Mouse (Mus musculus) megakaryocyte-erythroid progenitor cell, adult 5-6 weeks (primary cell): ENCODE results near the gene Speg. TPM values are rescaled to one million over a fixed set of nuclear protein-coding genes. Genes with fewer than 3 reads are reported as not detected.

ENCODE experiments used
- ATAC-seq: replicated peaks from 2 replicates; pipeline ENCODE4 v1.8.0; 2016; ENCODE audit warnings: mild to moderate bottlenecking, inconsistent platforms; ENCODE audit not compliant: severe bottlenecking, poor library complexity, low FRiP score, low TSS enrichment
- total RNA-seq, 2 experiments: library from RNA; stranded (forward) in 1 of 2; stranded (reverse) in 1 of 2; fragments of 200-1000, 215-1000 nt in 1 of 2; fragments of >200 nt in 1 of 2; fragmentation: Nextera tagmentation in 1 of 2; gene quantifications; 2 replicates each; pipeline ENCODE4 v1.2.3; 2014 to 2017

The Speg gene
- total RNA-seq, 2 experiments from 2014 or later: not detected

DNA sequence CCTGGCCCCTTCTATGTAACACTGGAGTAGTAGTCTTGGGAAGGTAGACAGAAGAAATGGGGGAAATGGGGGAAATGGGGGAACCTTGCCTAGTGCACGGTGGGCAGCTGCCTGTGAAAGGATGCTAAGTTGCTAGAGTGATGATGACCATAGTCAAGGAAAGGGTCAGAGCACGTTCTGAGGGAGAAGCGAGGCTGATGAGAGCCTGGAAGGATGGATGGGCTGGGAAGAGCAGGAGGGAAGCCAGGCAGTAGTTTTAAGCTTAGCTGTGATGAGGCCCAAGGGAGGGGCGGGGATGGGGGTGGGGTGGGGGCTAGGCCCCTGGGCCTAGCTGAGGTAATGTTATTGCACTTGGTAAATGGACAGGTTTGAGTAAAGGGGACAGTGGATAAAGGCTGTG lies 14.0 kb upstream of the Speg start:
- ATAC-seq: no peak

DNA sequence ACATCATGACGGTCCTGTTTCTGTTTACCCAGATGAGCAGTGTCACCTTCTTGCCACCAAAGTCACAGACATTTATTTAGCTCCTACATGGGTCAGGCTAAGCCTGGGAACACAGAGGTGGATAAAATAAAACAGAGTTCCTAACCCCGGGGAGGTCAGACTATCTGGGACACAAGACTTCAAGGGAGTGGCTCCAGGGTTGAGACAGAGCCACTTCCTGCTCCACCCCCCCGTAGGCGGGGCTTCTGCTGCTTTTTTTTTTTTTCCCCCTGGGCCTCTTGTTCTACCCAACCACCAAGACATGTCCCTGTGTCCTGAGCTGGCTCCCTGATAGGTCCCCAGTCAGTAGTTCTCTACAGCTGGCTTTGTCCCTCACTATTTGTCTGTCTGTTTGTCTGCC lies 13.3 kb upstream of the Speg start:
- ATAC-seq: no peak

DNA sequence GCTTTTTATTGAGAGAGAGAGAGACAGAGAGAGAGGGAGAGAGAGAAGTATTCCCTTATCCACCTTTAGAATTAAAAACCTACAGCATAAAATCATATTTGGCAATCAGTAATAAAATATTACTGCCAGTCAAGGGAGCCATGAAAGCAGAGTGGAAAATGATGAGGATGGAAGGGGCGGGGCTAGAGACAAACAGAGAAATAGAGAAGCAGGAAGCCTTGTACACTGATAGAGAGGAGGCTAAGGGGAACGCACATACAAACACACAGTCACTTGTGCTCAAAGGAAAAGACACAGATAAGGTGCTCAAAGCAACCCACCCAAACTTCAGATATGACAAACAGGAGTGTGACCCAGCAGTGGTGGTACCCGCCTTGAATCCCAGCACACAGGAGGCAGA lies 11.2 kb upstream of the Speg start:
- no peak for ATAC-seq

DNA sequence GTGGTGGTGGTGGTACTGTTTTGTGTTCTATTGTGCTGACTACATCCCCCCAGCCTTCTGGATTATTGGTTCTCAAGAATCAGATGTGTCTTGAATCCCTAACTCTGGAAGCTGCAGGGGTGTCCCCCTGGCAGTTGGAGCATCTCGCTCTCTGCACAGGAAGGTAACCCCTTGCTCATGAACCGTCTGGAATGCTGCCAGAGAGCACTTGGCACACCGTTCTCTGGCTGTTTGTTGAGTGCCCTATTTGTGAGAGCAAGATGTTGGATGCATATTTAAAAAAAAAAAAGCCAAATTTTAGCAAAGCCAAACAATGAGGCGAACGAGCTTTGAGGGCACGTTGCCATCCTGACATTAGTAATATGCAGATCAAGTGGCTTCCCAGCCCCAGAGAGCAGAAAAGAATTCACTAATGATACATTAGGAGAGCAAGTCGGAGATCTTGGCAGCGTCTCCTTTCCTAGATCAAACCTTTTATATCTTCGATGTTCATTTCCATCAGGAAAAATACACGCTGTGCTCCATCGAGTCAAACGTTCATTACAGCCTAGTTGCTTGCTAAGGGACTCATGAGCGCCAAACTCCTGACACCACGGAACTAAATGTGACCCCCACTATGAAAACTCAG lies 9.5 kb upstream of the Speg start:
- ATAC-seq: no peak

DNA sequence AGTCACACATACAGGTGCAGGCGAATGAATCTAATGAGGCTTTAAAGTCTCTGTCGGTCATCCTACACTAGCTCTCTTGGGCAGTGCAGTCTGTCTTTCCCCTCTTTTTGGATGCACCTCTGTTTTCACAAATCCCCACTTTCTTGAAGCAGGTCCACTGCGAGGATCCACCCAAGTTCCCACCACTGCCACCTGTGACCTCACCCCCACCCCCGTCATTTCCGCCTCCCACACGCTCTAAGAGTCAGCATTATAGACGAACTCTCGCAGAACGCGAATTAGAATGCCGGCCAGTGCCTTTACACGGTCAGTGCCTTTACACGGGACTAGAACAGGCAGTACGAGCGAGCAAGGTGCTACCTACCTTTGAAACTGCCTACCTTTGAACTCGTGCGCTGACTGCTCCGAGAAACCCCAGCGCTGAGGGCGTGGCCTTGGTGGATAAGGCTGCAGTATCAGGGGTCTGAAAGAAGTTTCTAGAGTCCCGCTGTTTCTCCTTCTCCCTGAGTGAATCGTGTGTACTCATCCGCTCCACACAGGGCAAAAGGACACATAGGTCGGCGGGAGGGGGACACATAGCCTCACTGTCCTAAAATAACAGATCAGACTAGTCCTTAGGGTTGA lies 5.6 kb upstream of the Speg start:
- ATAC-seq: no peak

DNA sequence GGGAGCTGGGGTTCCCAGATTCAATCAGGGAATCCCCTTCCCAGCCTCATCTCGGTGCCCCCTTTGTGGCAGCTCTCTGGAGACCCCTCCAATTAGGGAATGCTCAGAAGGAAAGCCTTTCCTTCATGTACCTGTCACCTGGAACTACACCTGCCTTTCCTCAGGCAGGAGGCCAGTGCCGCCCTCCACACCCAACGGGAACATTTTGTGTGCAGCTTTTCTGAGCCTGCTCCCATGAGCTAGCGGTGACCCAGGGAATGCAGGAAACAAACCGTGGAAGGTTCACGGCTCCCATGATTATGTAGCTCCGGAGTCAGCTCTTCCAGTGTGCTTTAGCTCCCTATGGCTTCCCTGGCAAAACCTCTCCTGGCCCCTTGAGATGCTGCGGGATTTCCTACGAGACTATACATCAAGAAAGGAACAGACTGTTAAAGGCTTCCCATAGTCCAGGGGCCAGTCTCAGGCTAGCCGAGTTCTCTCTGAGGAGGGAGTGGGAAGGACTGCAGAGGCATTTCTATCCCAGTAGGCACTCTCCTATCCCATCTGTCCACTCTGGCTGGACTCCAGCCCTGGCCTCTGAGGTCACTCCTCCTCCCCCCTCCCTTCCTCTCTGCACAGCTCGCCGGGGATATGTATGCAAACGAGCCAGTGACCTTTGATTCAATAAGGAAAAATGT lies 5.0 kb upstream of the Speg start:
- no peak for ATAC-seq

DNA sequence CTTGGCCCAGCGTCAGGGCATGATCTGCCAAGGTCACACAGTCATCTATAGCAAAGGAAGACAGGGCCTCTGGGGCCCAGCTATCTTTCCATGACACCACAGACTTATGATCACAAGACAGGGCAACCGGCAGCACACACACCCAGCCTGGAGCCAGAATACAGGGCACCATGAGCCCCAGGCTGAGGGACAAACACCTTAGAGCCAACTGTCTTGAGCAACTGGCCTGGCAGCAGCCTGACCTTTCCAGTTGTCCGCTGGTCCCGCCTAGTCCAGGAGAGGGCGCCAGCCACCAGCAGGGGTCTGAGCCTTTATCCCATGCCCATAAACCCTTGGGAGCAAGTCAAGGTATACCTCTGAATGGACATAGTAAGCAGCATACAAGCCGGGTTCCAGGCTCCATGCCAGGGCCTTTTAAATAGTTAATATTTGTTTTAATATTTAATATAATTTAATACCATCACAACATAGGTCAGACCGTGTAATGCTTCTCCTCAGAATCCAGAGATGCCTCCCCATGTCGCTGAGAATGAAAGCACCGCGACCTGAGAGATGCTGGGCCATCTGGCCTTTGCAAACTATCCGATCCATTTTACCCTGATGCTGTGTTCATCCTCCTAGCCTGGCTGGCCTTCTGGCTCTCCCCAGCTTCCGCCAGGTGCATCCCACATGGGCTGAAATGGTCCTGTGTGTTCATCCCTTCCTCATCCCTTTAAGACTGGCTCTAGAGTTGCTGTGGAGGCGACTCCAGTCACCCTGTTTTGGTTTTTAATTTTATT lies 3.6 kb upstream of the Speg start:
- ATAC-seq: 0 out of 2 replicates have a peak, but pooled peaks have one; percentile 44

DNA sequence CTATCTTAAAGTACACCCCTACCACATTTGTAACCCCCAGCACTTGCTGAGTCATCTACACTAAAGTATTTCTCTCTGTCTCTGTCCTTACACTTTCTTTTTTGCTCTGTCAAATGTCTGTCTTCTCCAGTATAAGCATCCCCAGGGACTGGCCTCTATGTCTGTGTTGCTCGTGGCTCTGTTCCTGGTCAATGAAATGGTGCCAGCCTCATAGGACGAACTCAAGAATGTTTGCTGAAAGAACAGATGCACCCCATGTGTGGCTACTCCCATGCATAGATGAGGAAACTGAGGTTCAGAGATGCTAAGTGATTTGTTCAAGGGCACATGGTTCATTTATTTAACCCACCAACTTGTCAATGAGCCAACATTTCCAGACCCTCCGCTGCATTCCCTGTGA lies 2.6 kb upstream of the Speg start:
- ATAC-seq: no peak

DNA sequence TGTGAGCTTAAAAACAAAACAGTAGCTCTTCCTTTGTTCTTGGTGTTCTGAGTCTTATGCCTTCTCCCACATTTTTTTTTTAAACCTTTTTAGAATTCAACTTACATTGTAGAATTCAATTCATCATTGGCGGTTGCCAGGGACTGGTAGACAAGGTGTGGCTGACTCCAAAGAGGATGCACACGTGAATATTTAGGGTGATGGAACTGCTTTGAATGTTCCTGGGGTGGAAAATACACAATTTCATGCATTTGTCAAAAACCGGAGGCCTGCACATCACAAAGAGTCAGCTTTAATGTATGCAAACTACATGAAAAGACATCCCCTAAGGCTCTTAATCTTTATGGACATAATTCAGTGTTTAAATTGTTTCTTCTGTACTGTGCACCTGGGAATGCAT lies 1.8 kb upstream of the Speg start:
- no peak for ATAC-seq

DNA sequence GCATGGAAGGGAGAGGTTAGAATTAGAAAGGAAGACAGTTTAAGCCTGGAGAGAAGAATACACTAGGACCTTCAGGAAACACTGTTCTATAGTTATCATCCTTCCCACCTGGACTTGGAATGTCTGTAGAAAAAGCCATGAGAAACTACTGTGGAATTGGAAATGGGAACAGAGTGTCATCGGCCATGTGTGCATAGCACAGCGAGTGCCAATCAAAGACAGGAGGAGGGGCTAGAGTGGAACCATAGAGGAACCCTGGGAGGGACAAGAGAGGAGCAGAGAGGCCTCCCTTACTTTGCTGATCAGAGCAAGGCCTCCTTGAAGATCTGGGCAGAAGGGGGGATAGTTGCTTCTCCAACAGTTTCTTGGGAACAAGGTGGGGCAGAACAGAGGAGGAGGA lies 4.1 kb downstream of the Speg start:
- no peak for ATAC-seq

DNA sequence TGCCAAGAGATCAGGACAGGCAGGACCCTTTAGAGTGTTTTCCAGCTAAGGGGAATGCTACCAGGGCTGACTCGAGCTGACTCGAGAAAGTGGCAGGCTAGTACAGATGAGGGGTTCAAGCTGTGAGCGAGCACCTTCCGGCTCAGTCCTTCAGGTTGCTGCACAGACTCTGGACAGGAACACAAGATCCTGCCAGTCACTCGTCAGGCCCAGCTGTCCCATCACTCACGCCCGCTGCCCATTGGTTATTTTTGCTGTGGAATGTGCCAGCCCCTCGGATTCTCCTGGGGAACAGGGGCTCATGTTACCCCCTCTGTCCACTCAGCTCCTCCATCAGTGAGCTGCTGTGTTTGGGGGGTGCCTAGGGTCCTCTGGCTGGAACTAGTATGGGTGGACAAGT lies 4.8 kb downstream of the Speg start:
- ATAC-seq: no peak

DNA sequence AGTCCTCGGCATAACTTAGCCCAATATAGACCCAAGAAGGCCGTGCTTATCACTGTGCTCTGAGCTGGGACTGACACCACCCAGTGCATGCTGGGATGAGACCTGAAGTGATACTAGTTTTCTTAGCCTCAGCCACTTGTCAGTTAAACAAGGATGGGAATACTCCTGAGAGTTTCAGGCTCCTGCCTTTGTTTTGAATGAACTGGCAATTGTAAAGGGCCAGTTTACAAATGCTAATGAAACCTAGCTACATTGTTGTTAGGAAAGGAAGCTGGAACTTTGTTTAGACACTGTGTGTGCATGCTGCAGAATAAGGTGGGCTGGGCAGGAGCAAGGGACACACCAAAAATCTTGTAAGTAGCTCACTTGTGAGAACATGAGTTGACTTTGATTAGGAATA lies 5.9 kb downstream of the Speg start:
- no peak for ATAC-seq

DNA sequence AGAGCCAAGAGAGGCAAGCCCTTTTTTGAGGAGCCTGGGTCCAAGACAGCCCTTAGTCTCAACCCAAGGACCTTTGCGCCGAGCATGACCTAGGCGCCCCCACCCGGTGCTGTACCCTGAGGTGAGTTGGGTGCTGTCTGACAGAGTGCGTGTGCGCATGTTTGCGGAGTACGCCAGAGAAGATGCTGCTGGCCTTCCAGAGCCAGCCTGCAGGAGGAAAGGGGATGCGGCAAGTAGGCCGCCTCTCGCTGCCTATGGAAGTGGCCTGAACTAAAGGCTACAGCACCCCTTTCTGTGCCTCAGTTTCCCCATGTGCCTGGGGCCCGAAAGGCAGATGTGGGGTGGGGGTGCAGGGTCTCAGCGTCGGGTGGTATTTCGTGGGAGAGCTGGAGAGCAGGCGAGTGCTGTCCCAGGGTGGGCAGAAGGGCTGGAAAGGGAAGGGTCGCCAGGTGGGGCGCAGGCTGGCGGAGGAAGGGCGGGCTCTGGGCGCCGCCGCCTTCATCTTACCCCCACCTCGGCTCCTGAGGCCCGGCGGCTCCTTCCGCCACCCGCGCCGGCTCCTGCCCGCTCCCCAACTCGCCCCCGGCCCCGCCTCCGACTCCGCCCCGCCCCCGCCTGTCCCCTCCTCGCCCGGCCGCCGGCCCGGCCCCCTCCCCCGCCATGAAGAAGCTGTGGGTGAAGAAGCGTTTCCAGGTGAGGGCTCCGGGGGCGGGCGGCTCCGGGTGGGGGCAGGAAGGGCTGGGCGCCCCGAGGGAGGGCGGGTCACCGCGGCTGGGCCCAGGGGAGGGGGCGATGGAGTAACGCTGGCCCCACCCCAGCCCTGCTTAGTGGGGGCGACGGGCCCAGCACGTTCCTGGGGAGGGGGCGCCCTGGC lies 6.6 kb downstream of the Speg start:
- ATAC-seq: no peak

DNA sequence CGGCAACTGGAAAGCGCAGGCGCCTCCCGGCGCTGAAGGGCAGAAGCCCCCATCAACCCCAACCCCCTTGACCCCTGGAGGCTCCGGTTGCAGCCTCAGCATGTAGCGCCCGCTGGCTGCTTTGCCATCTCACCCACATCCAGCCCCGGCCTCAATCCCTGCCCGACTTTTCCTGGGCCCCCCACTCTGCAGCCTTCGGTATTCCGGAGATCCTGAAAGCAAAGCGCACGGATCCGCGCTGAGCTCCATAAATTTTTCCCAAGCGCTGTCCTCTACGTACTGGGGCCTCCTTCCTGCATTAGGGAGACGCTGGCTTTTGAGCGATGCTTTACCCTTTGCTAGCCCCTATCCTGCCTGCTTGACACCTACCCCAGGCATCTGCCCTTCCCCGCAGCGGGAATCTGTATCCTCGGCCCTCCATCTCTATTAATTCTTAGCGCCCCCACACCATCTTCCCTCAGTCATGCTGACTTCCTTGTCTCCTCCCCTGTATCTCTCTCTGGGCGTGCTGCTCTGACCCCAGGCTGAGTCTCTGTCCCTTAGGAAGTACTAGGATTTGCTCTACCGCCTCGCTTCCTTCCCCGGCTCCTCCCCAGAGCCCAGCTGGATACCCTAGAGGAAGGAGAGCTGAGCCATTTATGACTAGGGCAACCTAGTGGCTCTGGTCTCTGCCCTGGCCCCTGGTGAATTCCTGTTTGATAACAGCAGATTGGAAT lies 7.4 kb downstream of the Speg start:
- ATAC-seq: no peak

DNA sequence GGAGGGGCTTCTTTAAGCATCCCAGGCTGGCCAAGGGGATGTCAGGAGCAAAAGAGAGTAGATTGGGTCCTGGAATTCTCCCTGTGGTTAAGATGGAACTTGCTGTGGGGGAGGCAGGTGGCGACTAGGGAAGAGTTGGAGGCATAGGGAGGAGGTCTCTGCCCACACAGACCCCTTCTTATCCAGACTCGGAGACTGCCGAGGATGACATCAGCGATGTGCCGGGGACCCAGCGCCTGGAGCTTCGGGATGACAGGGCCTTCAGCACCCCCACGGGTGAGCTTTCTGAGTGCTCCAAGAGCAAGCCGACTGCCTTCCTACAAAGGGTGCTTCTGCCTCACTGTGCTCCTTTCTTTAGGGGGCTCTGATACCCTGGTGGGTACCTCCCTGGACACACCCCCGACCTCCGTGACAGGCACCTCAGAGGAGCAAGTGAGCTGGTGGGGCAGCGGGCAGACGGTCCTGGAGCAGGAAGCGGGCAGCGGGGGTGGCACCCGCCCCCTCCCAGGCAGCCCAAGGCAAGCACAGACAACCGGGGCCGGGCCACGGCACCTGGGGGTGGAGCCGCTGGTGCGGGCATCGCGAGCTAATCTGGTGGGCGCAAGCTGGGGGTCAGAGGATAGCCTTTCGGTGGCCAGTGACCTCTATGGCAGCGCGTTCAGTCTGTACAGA lies 9.5 kb downstream of the Speg start:
- ATAC-seq: no peak

DNA sequence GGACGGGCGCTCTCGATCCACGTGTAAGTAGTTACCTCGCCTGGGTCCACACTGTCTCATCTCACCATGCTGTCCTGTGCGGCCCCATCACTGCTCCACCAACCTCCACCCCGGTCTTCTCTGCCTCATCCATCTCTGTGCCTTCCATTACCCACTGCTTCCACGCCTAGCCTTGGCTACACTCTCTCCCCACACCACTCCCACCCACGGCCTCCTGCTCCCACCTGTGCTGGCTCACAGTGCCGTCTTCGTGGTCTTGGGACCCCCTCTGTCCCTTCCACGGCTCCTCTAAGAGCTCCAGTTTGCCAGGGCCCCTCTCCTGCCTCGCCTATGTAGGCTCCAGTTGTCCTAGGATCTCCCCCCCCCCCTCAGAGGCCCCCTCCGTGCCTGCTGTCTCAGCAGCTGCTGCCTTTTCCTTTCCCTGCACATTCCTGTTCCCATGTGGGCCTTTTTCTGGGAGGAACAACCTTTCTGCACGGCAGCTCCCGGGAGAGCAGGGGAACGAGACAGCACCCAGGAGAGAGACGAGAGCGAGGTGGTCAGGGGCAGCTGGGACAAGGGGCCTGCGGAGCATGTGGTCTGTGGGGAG lies 10.1 kb downstream of the Speg start:
- no peak for ATAC-seq

DNA sequence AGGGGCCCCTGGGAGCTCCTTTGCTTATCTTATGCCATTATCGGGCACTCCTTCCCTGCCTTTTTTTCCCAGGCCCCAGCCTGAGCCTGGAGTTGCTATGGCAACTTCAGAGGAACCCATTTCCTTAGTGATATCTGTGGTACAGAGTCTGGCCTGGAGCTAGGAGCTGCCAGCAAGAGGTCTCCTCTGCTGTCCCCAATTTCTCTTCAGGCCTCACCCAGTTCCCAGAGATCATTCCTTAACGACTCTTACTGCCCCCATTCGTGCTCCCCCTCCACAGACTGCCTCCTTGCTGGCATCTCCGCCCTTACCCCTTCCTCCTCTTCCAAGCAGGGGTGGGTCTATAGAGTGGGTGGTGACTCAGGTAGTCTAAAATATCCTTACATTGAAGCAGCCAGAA lies 11.1 kb downstream of the Speg start:
- ATAC-seq: no peak

DNA sequence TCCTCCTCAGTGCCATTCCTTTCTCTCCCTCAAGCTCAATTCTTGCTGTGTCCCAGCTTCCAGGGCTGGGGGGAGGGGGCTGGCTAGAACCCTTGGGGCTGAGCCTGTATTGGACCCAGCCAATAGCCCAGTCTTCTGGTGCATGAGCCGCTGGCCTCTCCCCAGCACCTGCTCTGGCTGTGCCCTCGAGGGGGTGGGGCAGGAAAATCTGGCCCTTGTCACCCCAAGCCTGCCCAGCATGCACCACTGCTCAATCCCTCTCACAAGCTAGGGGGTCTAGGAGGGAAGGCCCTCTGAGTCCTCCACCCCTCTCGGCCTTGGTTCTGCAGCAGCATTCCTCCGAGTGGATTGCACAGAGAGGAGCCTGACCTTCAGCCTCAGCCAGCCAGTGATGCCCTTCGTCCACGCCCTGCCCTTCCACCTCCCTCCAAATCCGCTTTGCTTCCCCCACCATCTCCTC lies 12.4 kb downstream of the Speg start:
- ATAC-seq: no peak
